Mouse (Mus musculus): ENCODE results near the gene Gm5797. TPM values are rescaled to one million over a fixed set of nuclear protein-coding genes. Genes with fewer than 3 reads are reported as not detected.
"Not testable (repeated sequence)": the region's sequence is repeated elsewhere in the genome, so short reads cannot be mapped to it uniquely, and the experiment has no call there.

The Gm5797 gene
- total RNA-seq (2014; rRNA removed; ENCODE audit: low replicate concordance) (not detected in 2 replicates), polyA plus RNA-seq (2015; fragmentation: Nextera tagmentation; extraction: Ambion mirVana) (not detected in 2 replicates)

DNA sequence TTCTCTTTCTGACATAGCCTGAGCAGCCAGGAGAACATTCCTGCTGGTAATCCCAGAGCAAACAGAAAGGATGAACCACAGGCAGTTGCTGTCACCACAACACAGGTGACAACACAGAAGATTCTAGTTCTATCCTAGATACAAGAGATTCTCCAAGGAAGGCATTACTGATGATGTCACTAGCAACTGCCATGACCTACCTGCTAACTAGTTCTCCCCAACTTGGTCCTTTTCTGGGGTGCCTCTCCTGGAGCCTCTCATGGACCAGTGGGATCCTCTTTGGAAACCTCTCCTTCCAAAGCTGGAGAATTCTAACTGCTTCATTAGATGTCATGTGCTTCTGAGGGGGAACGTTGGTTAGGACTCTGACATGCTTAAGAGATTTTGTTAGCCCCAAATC lies at the start of gene Gm5797:
Gene Gm5797 (minus strand): TSS at position 101 of the 400 bp plus-strand sequence.
- ATAC-seq (ENCODE audit: insufficient read depth, low read depth); H3K9ac ChIP-seq (replicated peaks; ENCODE audit: low read depth, low read length); H3K27ac ChIP-seq (ENCODE audit: low read depth); H3K4me3 ChIP-seq (ENCODE audit: low read depth, low read length); H3K27me3 ChIP-seq (ENCODE audit: control insufficient read depth, insufficient read depth, low read length); H3K4me1 ChIP-seq (ENCODE audit: control insufficient read depth, insufficient read depth); H3K4me2 ChIP-seq (ENCODE audit: low read depth, low read length); H3K36me3 ChIP-seq (replicated peaks; ENCODE audit: control insufficient read depth, insufficient read depth, low read length); DNase-seq (ENCODE audit: low spot score); H3K9me3 ChIP-seq (replicated peaks; ENCODE audit: control insufficient read depth, low read length): not testable (repeated sequence)
- WGBS = no CpG with 5 or more reads among the region's 1 CpGs

DNA sequence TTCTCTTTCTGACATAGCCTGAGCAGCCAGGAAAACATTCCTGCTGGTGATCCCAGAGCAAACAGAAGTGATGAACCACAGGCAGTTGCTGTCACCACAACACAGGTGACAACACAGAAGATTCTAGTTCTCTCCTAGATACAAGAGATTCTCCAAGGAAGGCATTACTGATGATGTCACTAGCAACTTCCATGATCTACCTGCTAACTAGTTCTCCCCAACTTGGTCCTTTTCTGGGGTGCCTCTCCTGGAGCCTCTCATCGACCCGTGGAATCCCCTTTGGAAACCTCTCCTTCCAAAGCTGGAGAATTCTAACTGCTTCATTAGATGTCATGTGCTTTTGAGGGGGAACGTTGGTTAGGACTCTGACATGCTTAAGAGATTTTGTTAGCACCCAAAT lies 32.8 kb upstream of the Gm5797 start, which contains the start of gene Gm8374:
Gene Gm8374 (minus strand): TSS at position 101 of the 400 bp plus-strand sequence.
- not testable (repeated sequence) for H3K9ac ChIP-seq (replicated peaks; ENCODE audit: low read depth, low read length); H3K4me2 ChIP-seq (ENCODE audit: low read depth, low read length); ATAC-seq (ENCODE audit: insufficient read depth, low read depth); H3K9me3 ChIP-seq (replicated peaks; ENCODE audit: control insufficient read depth, low read length); H3K36me3 ChIP-seq (replicated peaks; ENCODE audit: control insufficient read depth, insufficient read depth, low read length); H3K4me3 ChIP-seq (ENCODE audit: low read depth, low read length); H3K27me3 ChIP-seq (ENCODE audit: control insufficient read depth, insufficient read depth, low read length); H3K4me1 ChIP-seq (ENCODE audit: control insufficient read depth, insufficient read depth); DNase-seq (ENCODE audit: low spot score); H3K27ac ChIP-seq (ENCODE audit: low read depth)
- WGBS = 67% methylated on average over 3 of the region's 3 CpGs

DNA sequence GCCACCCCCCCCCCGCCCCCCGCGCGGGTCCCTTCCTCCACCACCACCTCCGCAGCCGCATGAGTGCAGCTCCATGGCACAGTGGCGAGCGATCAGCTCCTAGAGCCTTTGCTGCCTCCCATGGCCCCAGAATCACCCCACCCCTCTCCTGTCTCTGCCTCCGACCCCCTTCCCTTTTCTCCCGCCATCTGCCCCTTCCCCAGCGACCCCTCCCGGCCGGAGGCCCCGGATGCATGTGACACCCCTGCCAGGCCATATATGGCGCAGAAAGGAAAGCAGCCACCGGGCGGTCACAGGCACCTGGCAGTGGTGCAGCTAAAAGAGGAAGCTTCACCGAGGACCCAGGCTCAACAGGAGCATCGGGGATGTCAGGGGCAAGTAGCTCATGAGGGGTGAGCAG lies 17.1 kb downstream of the Gm5797 start:
- not testable (repeated sequence) for H3K27me3 ChIP-seq (ENCODE audit: control insufficient read depth, insufficient read depth, low read length); H3K9ac ChIP-seq (replicated peaks; ENCODE audit: low read depth, low read length); H3K9me3 ChIP-seq (replicated peaks; ENCODE audit: control insufficient read depth, low read length); H3K4me1 ChIP-seq (ENCODE audit: control insufficient read depth, insufficient read depth); H3K36me3 ChIP-seq (replicated peaks; ENCODE audit: control insufficient read depth, insufficient read depth, low read length); ATAC-seq (ENCODE audit: insufficient read depth, low read depth)
- peak overlapping the region; percentile 63 for H3K4me2 ChIP-seq (ENCODE audit: low read depth, low read length)
- WGBS = under 1% methylated on average over 13 of the region's 19 CpGs
- DNase-seq (ENCODE audit: low spot score) = peak; percentile 4
- peak overlapping the region; percentile 23 for H3K27ac ChIP-seq (ENCODE audit: low read depth)
- peak overlapping the region; percentile 46 for H3K4me3 ChIP-seq (ENCODE audit: low read depth, low read length)

DNA sequence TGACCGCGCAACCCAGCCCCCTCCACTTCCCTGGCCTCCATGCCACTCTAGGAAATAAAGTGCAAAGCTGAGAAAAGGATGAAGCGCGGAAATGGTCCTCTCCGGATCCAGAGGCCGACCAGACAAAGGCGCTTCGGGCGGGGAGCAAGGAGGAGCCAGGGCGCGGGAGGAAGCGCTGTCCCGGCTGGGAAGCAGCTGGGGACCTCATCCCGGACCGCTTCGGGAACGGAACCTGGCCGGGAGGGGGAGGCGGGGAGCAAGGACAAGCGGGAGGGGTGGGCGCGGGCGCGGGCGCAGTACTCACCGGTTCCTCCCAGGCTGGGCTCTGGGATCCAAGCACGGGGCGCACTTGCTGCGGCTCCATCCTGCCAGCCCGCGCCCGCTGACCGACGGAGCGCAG lies 17.5 kb downstream of the Gm5797 start, which contains the start of gene Gm3739:
Gene Gm3739 (minus strand): TSS at position 389 of the 400 bp plus-strand sequence.
- H3K4me2 ChIP-seq (ENCODE audit: low read depth, low read length) = peak within 1 kb of the TSS; percentile 63
- under 1% methylated on average over 17 of the region's 35 CpGs for WGBS
- H3K9me3 ChIP-seq (replicated peaks; ENCODE audit: control insufficient read depth, low read length); DNase-seq (ENCODE audit: low spot score); H3K4me1 ChIP-seq (ENCODE audit: control insufficient read depth, insufficient read depth); ATAC-seq (ENCODE audit: insufficient read depth, low read depth); H3K27me3 ChIP-seq (ENCODE audit: control insufficient read depth, insufficient read depth, low read length); H3K36me3 ChIP-seq (replicated peaks; ENCODE audit: control insufficient read depth, insufficient read depth, low read length); H3K9ac ChIP-seq (replicated peaks; ENCODE audit: low read depth, low read length): not testable (repeated sequence)
- H3K4me3 ChIP-seq (ENCODE audit: low read depth, low read length) = peak within 1 kb of the TSS; percentile 46
- peak within 1 kb of the TSS; percentile 23 for H3K27ac ChIP-seq (ENCODE audit: low read depth)

Other genes with a start within 250 kb of the Gm5797 start
- gene Gm3696, start 231.8 kb downstream of the Gm5797 start, total RNA-seq (2014; rRNA removed; ENCODE audit: low replicate concordance) = 2.4 TPM in 1 of 2 replicates, not detected in the other
- 0.37 and 0.70 TPM in 2 replicates for gene Gm3696, start 231.8 kb downstream of the Gm5797 start, polyA plus RNA-seq (2015; fragmentation: Nextera tagmentation; extraction: Ambion mirVana)
- not detected in 2 replicates for gene Gm6676, start 207.0 kb downstream of the Gm5797 start, total RNA-seq (2014; rRNA removed; ENCODE audit: low replicate concordance)
- not detected in 2 replicates for gene Gm6676, start 207.0 kb downstream of the Gm5797 start, polyA plus RNA-seq (2015; fragmentation: Nextera tagmentation; extraction: Ambion mirVana)
- 0.08 and 0.31 TPM in 2 replicates for gene Gm3512, start 157.9 kb downstream of the Gm5797 start, total RNA-seq (2014; rRNA removed; ENCODE audit: low replicate concordance)
- 1.2 and 1.6 TPM in 2 replicates for gene Gm3512, start 157.9 kb downstream of the Gm5797 start, polyA plus RNA-seq (2015; fragmentation: Nextera tagmentation; extraction: Ambion mirVana)
- gene Gm16434, start 137.9 kb downstream of the Gm5797 start, total RNA-seq (2014; rRNA removed; ENCODE audit: low replicate concordance) = not detected in 2 replicates
- gene Gm16434, start 137.9 kb downstream of the Gm5797 start, polyA plus RNA-seq (2015; fragmentation: Nextera tagmentation; extraction: Ambion mirVana) = not detected in 2 replicates
- not detected in 2 replicates for gene Gm3727, start 67.7 kb downstream of the Gm5797 start, total RNA-seq (2014; rRNA removed; ENCODE audit: low replicate concordance)
- not detected in 2 replicates for gene Gm3727, start 67.7 kb downstream of the Gm5797 start, polyA plus RNA-seq (2015; fragmentation: Nextera tagmentation; extraction: Ambion mirVana)
- 0.23 and 0.34 TPM in 2 replicates for gene Gm3739, start 17.3 kb downstream of the Gm5797 start, total RNA-seq (2014; rRNA removed; ENCODE audit: low replicate concordance)
- 0.41 and 0.45 TPM in 2 replicates for gene Gm3739, start 17.3 kb downstream of the Gm5797 start, polyA plus RNA-seq (2015; fragmentation: Nextera tagmentation; extraction: Ambion mirVana)
- not detected in 2 replicates for gene Gm8374, start 32.7 kb upstream of the Gm5797 start, total RNA-seq (2014; rRNA removed; ENCODE audit: low replicate concordance)
- gene Gm8374, start 32.7 kb upstream of the Gm5797 start, polyA plus RNA-seq (2015; fragmentation: Nextera tagmentation; extraction: Ambion mirVana) = not detected in 2 replicates
- not detected in 2 replicates for gene Gm3755, start 118.5 kb upstream of the Gm5797 start, total RNA-seq (2014; rRNA removed; ENCODE audit: low replicate concordance)
- not detected in 2 replicates for gene Gm3755, start 118.5 kb upstream of the Gm5797 start, polyA plus RNA-seq (2015; fragmentation: Nextera tagmentation; extraction: Ambion mirVana)
- 0.11 TPM in 1 of 2 replicates, not detected in the other for gene Gm3752, start 151.4 kb upstream of the Gm5797 start, total RNA-seq (2014; rRNA removed; ENCODE audit: low replicate concordance)
- gene Gm3752, start 151.4 kb upstream of the Gm5797 start, polyA plus RNA-seq (2015; fragmentation: Nextera tagmentation; extraction: Ambion mirVana) = 0.33 and 0.49 TPM in 2 replicates
- gene Gm3558, start 236.2 kb upstream of the Gm5797 start, total RNA-seq (2014; rRNA removed; ENCODE audit: low replicate concordance) = not detected in 2 replicates
- 0.22 and 0.51 TPM in 2 replicates for gene Gm3558, start 236.2 kb upstream of the Gm5797 start, polyA plus RNA-seq (2015; fragmentation: Nextera tagmentation; extraction: Ambion mirVana)